Mouse (Mus musculus) limb, embryonic 12.5 days (tissue): ENCODE data around the gene Camkv. TPM values are rescaled to one million over a fixed set of nuclear protein-coding genes. Genes with fewer than 3 reads are reported as not detected.

ENCODE experiments used
- ATAC-seq: fragments of 200-750 bp; cut with Nextera tagmentation; 2 replicates; pipeline ENCODE4 v1.8.0; 2017; ENCODE audit warnings: low read depth, moderate TSS enrichment; ENCODE audit not compliant: insufficient number of reproducible peaks, insufficient read depth, low FRiP score, low TSS enrichment
- H3K27ac ChIP-seq: fragments of 300-500 bp; sonication (generic); 2 replicates; pipeline ENCODE4 v1.5.1; 2016; ENCODE audit warnings: mild to moderate bottlenecking, moderate library complexity
- H3K27me3 ChIP-seq: fragments of 300-500 bp; sonication (generic); 2 replicates; pipeline ENCODE4 v1.6.1; 2016; ENCODE audit warnings: mild to moderate bottlenecking, moderate library complexity
- H3K36me3 ChIP-seq: fragments of 300-500 bp; sonication (generic); 2 replicates; pipeline ENCODE4 v1.6.1; 2016; ENCODE audit warnings: mild to moderate bottlenecking, moderate library complexity
- H3K4me1 ChIP-seq: fragments of 300-500 bp; sonication (generic); replicated peaks from 2 replicates; pipeline ENCODE4 v1.6.1; 2016
- H3K4me2 ChIP-seq: fragments of 300-500 bp; sonication (generic); 2 replicates; pipeline ENCODE4 v1.6.1; 2016; ENCODE audit warnings: mild to moderate bottlenecking, moderate library complexity
- H3K4me3 ChIP-seq: fragments of 300-500 bp; sonication (generic); replicated peaks from 2 replicates; pipeline ENCODE4 v1.5.1; 2016; ENCODE audit warnings: mild to moderate bottlenecking
- H3K9ac ChIP-seq: fragments of 300-500 bp; sonication (generic); replicated peaks from 2 replicates; pipeline ENCODE4 v1.6.1; 2016; ENCODE audit warnings: mild to moderate bottlenecking, moderate library complexity
- H3K9me3 ChIP-seq: fragments of 300-500 bp; sonication (generic); 2 replicates; pipeline ENCODE4 v1.6.1; 2016; ENCODE audit warnings: mild to moderate bottlenecking, moderate library complexity
- WGBS: fragments of 180-500 bp; shearing (Covaris S2); methylation state at CpG from one replicate; pipeline ENCODE4 v1.1.7; 2016; 5-methylcytosine and 5-hydroxymethylcytosine counted together
- polyA plus RNA-seq: library from polyadenylated mRNA; unstranded; fragments of >200 nt; fragmentation: Nextera tagmentation; extraction: Ambion mirVana; gene quantifications from 2 replicates; pipeline ENCODE4 v1.2.1, GENCODE M21; 2016

The Camkv gene
- polyA plus RNA-seq, 1 experiment from 2014 or later = 11.3 TPM

- H3K9ac ChIP-seq = no peak overlapping the region
- no peak for ATAC-seq
These were observed 10.2 kb upstream of the Camkv start for GRCm38 (mm10) chr9:107925251-107925650.

GRCm38 (mm10) chr9:107926920-107927420 is 8.5 kb upstream of the Camkv start:
- H3K4me1 ChIP-seq = peaks cover 4% of the 10 kb centered on the region
- H3K9me3 ChIP-seq = no peaks in the 10 kb centered on the region
- ATAC-seq = no peak
- H3K9ac ChIP-seq = no peak overlapping the region
- H3K4me2 ChIP-seq = no peak overlapping the region
- H3K27me3 ChIP-seq = 0 out of 2 replicates have a peak, but pooled peaks cover 3% of the 10 kb centered on the region
- H3K4me3 ChIP-seq = no peak overlapping the region
- H3K27ac ChIP-seq = no peak overlapping the region
- no peaks in the 10 kb centered on the region for H3K36me3 ChIP-seq
- 49% methylated on average over 9 of the region's 9 CpGs for WGBS

More at GRCm38 (mm10) chr9:107925251-107925650, 10.2 kb upstream of the Camkv start:
- H3K36me3 ChIP-seq = no peaks in the 10 kb centered on the region
- peaks cover 4% of the 10 kb centered on the region for H3K4me1 ChIP-seq
- no peaks in the 10 kb centered on the region for H3K27me3 ChIP-seq
- no peak overlapping the region for H3K27ac ChIP-seq
- no peaks in the 10 kb centered on the region for H3K9me3 ChIP-seq
- 45% methylated on average over 3 of the region's 3 CpGs for WGBS
- no peak overlapping the region for H3K4me3 ChIP-seq
- H3K4me2 ChIP-seq = no peak overlapping the region

GRCm38 (mm10) chr9:107927749-107928148 is 7.7 kb upstream of the Camkv start:
- Histone ChIP-seq H3K9me3 (no peaks in the 10 kb centered on the region), H3K4me3 (no peak overlapping the region), H3K4me2 (no peak overlapping the region), H3K27ac (no peak overlapping the region), H3K27me3 (0 out of 2 replicates have a peak, but pooled peaks cover 3% of the 10 kb centered on the region), H3K36me3 (no peaks in the 10 kb centered on the region), H3K9ac (no peak overlapping the region), H3K4me1 (peaks cover 4% of the 10 kb centered on the region)
- WGBS = 67% methylated on average over 5 of the region's 5 CpGs
- ATAC-seq = no peak

GRCm38 (mm10) chr9:107928169-107928568 is 7.3 kb upstream of the Camkv start, which contains the start of gene Actl11:
Gene Actl11, plus strand, starts transcription at chr9:107928469.
- Histone ChIP-seq H3K9me3 (no peaks in the 10 kb centered on the region), H3K27me3 (0 out of 2 replicates have a peak, but pooled peaks cover 3% of the 10 kb centered on the region), H3K27ac (no peak within 1 kb of the TSS), H3K9ac (no peak within 1 kb of the TSS), H3K4me1 (peaks cover 4% of the 10 kb centered on the region), H3K4me2 (no peak within 1 kb of the TSS), H3K36me3 (no peaks in the 10 kb centered on the region), H3K4me3 (no peak within 1 kb of the TSS)
- 88% methylated on average over 3 of the region's 3 CpGs for WGBS
- ATAC-seq = no peak

GRCm38 (mm10) chr9:107932221-107932620 is 3.3 kb upstream of the Camkv start:
- Histone ChIP-seq H3K4me2 (no peak overlapping the region), H3K4me1 (peaks cover 17% of the 10 kb centered on the region), H3K9me3 (no peaks in the 10 kb centered on the region), H3K27me3 (peaks cover 24% of the 10 kb centered on the region), H3K4me3 (no peak overlapping the region), H3K27ac (no peak overlapping the region), H3K36me3 (no peaks in the 10 kb centered on the region), H3K9ac (no peak overlapping the region)
- 68% methylated on average over 4 of the region's 4 CpGs for WGBS
- ATAC-seq = no peak

- WGBS = 89% methylated on average over 11 of the region's 11 CpGs
- ATAC-seq = no peak
These were observed 1.3 kb upstream of the Camkv start for GRCm38 (mm10) chr9:107934146-107934545.

GRCm38 (mm10) chr9:107935790-107936214 is 328 bp downstream of the Camkv start:
- ATAC-seq = 0 out of 2 replicates have a peak, but pooled peaks have one; percentile 11
- H3K9ac ChIP-seq = peak overlapping the region; percentile 69
- peak overlapping the region; percentile 93 for H3K4me2 ChIP-seq
- no peaks in the 10 kb centered on the region for H3K9me3 ChIP-seq
- H3K36me3 ChIP-seq = no peaks in the 10 kb centered on the region
- 2% methylated on average over 41 of the region's 41 CpGs for WGBS
- peaks cover 32% of the 10 kb centered on the region for H3K27me3 ChIP-seq
- no peak overlapping the region for H3K27ac ChIP-seq
- H3K4me3 ChIP-seq = peak overlapping the region; percentile 57
- H3K4me1 ChIP-seq = peaks cover 25% of the 10 kb centered on the region

More at GRCm38 (mm10) chr9:107934146-107934545, 1.3 kb upstream of the Camkv start:
- no peak overlapping the region for H3K4me3 ChIP-seq
- H3K9me3 ChIP-seq = no peaks in the 10 kb centered on the region
- H3K36me3 ChIP-seq = no peaks in the 10 kb centered on the region
- H3K27ac ChIP-seq = no peak overlapping the region
- H3K4me1 ChIP-seq = peaks cover 25% of the 10 kb centered on the region
- H3K4me2 ChIP-seq = no peak overlapping the region
- H3K27me3 ChIP-seq = peaks cover 33% of the 10 kb centered on the region
- no peak overlapping the region for H3K9ac ChIP-seq

- no peak overlapping the region for H3K27ac ChIP-seq
- under 1% methylated on average over 29 of the region's 29 CpGs for WGBS
- ATAC-seq = peak; percentile 40; the same call in 1 of the 2 replicates
These were observed 845 bp downstream of the Camkv start for GRCm38 (mm10) chr9:107936215-107936822.

GRCm38 (mm10) chr9:107936831-107937230 is 1.4 kb downstream of the Camkv start:
- peak overlapping the region; percentile 93 for H3K4me2 ChIP-seq
- H3K9me3 ChIP-seq = no peaks in the 10 kb centered on the region
- WGBS = 11% methylated on average over 3 of the region's 3 CpGs
- H3K4me1 ChIP-seq = peaks cover 25% of the 10 kb centered on the region
- peak overlapping the region; percentile 69; the same call in 1 of the 2 replicates for H3K9ac ChIP-seq
- ATAC-seq = no peak
- H3K4me3 ChIP-seq = peak overlapping the region; percentile 57
- H3K27me3 ChIP-seq = peaks cover 30% of the 10 kb centered on the region
- no peaks in the 10 kb centered on the region for H3K36me3 ChIP-seq
- H3K27ac ChIP-seq = no peak overlapping the region

More at GRCm38 (mm10) chr9:107936215-107936822, 845 bp downstream of the Camkv start:
- Histone ChIP-seq H3K4me1 (peaks cover 25% of the 10 kb centered on the region), H3K9me3 (no peaks in the 10 kb centered on the region), H3K4me3 (peak overlapping the region; percentile 57), H3K4me2 (peak overlapping the region; percentile 93), H3K27me3 (peaks cover 30% of the 10 kb centered on the region), H3K9ac (peak overlapping the region; percentile 69), H3K36me3 (no peaks in the 10 kb centered on the region)

GRCm38 (mm10) chr9:107947241-107948194 is 12.0 kb downstream of the Camkv start:
- H3K36me3 ChIP-seq = peaks cover 8% of the 10 kb centered on the region; the same call in 1 of the 2 replicates
- no peak for ATAC-seq
- H3K9me3 ChIP-seq = no peaks in the 10 kb centered on the region
- H3K4me3 ChIP-seq = no peak overlapping the region
- no peak overlapping the region for H3K9ac ChIP-seq
- H3K27me3 ChIP-seq = no peaks in the 10 kb centered on the region
- peaks cover 10% of the 10 kb centered on the region for H3K4me1 ChIP-seq
- no peak overlapping the region for H3K4me2 ChIP-seq
- 89% methylated on average over 31 of the region's 31 CpGs for WGBS
- H3K27ac ChIP-seq = no peak overlapping the region
